Mouse (Mus musculus) frontal cortex, postnatal 25 days (tissue): Measurements from ENCODE around the gene Olfr1154.

Source experiments
- DNase-seq, 2 experiments: peaks; one replicate each; pipeline ENCODE4 v3.0.0; 2022; ENCODE audit warnings: low spot score in 2 of 2

The Olfr1154 gene

DNA sequence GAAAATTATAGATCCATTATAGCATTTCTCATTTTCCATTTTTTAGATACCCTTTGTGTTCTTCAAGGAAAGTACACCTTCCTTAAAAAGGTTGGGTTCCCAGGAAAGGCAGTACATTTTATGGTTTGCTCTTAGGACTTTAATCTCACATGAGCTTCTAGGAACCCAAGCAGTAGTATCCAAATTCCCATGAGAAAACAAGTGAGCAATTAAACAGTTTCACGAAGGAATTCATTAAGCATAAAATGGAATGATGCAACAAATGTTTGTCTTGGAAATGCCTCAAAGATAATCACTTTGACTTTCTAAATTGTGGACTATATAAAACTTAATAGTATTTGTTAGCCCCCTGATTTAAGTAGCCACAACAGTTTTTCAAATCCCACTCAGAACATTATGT lies at the start of gene Olfr1154:
Gene Olfr1154, minus strand, starts transcription at position 101 of the 400 bp plus-strand sequence.
- DNase-seq = no peak

DNA sequence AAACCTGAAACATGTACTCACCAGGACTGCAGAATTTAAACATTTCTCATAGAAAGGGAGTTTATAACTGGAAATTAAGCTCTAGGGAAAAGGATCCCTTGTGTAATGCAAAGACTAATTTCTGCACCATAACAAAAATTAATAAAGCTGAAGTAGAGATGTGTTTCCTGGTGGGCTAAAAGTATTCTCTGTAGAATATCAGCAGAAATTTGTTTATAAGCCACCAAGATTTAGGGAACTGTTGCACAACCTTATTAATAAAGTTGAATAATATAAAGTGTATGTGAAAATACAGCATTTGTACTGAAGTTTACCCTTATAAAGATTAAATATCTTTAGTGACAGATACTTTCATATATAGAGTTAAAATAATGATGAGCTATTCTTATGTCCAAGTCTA lies 48.0 kb upstream of the Olfr1154 start, which contains the start of gene Olfr1156:
Gene Olfr1156, minus strand, starts transcription at position 101 of the 400 bp plus-strand sequence.
- DNase-seq = no peak

DNA sequence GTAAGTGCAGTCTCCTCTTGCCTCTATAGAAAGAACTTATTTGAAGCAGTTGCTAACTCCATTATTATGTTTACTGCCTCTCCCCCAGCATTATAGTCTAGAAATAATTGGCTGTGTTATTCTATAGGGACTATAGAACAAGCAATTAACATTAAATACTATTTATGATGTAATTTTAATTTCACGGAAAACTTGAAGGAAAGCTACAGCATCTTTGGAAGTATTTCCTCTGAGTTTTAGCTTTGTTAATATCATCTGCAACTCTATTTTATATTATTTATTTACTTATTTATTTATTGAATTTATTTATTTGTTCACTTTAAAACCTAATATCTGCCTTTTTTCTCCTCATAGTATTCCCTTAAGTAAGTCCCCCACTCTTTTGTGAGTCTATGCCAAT lies 40.1 kb upstream of the Olfr1154 start, which contains the start of gene Olfr1155:
Gene Olfr1155, minus strand, starts transcription at position 101 of the 400 bp plus-strand sequence.
- DNase-seq = no peak

DNA sequence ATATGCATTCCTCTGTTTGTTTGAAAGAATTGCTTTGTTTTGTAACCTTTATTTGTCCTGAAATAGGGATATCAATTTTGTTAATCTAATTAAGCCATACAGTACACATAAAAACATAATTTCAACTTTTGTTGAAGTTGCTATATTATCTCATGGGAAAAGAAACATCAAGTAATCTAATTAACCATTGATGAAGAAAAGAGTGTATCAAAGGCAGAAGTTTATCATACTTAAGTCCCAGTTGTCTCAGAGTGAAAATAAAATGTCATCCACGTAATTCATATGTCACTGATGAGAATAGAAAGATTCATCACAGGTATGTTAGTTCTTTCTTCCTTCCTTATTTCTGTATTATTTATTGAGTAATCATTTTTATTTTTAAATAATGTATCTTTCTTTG lies 10.3 kb downstream of the Olfr1154 start, which contains the start of gene Olfr1153:
Gene Olfr1153, plus strand, starts transcription at position 301 of the 400 bp plus-strand sequence.
- DNase-seq = no peak

DNA sequence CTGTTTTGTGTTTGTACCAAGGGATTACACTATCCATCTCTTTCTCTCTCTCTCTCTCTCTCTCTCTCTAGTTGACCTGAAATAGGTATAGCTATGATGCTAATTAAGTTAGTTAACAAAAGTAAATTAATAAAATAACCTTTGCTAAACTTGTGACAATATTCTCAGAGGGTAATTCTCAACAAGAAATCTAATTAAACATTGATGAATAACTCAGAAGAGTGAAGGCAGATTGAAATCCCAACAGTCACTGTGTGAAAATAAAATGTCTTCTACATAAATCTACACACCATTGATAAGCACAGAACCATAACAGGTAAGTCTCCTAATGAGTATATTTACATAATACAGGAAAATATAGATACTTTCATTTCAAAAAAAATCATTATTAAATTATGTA lies 38.8 kb downstream of the Olfr1154 start, which contains the start of gene Olfr1152:
Gene Olfr1152, plus strand, starts transcription at position 301 of the 400 bp plus-strand sequence.
- no peak for DNase-seq

DNA sequence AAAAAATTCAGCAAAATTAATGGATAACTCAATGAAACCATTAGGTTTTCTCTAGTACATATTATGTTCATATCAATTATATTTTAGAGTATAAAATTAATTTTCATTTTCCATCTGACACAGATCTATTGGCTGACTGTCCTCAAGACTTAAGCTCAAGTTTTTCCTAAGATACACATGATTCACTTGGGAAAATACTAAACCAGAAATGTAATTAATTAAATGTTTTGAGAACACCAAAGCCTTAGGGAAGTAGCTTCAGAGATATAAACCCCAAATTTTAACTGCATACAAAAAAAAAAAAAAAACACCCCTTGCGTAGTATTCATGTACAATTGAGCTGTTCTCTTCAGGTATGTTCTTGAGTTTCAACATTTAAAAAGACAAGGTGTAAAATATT lies 49.4 kb downstream of the Olfr1154 start, which contains the start of gene Olfr1151:
Gene Olfr1151, plus strand, starts transcription at position 301 of the 400 bp plus-strand sequence.
- no peak for DNase-seq
